Comparison of ENCODE assay signal across 8 mouse cellular contexts in the genomic region with DNA sequence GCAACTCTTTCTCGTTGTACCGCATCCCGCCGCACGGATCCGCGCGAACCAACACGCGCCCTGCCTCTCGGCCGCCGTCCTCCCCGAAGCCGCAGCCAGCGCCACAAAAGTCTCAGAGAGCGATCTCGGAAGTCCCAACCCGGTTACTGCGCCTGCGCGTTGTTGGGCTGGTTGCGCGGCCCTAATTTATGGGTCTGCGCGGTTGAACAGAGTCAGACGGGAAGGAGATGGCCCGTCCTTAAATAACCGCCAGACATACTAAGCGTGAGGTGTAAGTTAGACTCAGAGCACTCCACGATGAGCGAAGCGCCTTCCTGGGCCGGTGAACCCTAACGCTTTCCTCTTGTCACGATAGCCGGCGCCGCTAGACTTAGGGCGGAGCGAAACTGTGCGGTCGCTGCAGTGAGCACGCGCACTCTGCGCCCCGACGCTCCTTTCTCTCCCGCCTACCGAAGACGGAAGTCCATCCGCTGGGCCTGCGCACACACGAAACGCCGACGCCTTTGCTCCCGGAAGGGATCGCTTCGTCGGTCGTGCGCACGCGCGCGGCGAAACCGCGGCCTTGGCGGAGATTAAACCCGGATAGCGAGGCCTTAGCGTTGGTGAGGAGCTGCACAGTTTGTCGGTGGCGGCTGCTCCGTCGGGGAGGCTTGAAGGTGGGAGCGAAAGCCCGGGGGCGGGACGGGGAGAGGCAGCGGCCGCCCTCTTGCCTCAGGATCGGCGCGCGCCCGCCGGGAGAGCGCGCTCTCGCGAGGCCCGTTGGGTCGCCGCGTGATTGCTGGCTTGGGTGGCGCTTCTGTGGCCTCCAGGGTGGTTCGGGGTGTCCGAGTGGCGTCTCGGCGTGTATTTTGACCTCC. TPM values are rescaled to one million over a fixed set of nuclear protein-coding genes. Genes with fewer than 3 reads are reported as not detected.
A peak's percentile ranks its signal among the peaks of the same experiment; 100 is the strongest.
DNase-seq lines count a peak whose midpoint lies in the region; ATAC-seq lines count a peak whose summit lies in the region.

Gene Sf3a2, plus strand, starts transcription at position 49 of the 857 bp plus-strand sequence.
Gene Plekhj1, minus strand, starts transcription at position 477 of the 857 bp plus-strand sequence.

- intact Hi-C loops in gastrocnemius, postnatal 14 days (cut with DNase I; ENCODE audit: low total_unique reads) = no loop called here
- intact Hi-C loops in left cerebral cortex, postnatal 10 days (cut with DNase I) = no loop called here

- peak; percentile 94 for ATAC-seq in inflammation-experienced regulatory T-cells, adult 6 months
- ATAC-seq in megakaryocyte-erythroid progenitor cell, adult 5-6 weeks (replicated peaks; ENCODE audit: low FRiP score, low TSS enrichment, poor library complexity, severe bottlenecking) = peak; percentile 81

- DNase-seq in adrenal gland, adult (ENCODE audit: inconsistent age in 2 of 2, low spot score in 1 of 2) = peak; percentile 97 to 99
- peak; percentile 97 for DNase-seq in embryo, embryonic 10.5 days (ENCODE audit: low spot score)
- DNase-seq in gastrocnemius, postnatal 14 days = peak; percentile 95
- peak; percentile 92 to 97 for DNase-seq in left cerebral cortex, postnatal 10 days (ENCODE audit: extremely low spot score in 1 of 2, low spot score in 2 of 2)
- peak; percentile 95 for DNase-seq in right cerebral cortex, postnatal 25 days
- peak; percentile 93 for DNase-seq in urinary bladder, postnatal 4 days (ENCODE audit: low spot score in 2 of 2)

RNA-seq across cellular contexts. Expression of gene Sf3a2, which starts in this region (rescaled TPM):
- total RNA-seq in gastrocnemius, postnatal 14 days (2021) = 10 to 100 TPM; 23.6 to 30.0 TPM
- 10 to 100 TPM; 12.1 to 22.6 (median 17.8) TPM for polyA plus RNA-seq in inflammation-experienced regulatory T-cells, adult 6 months (2017; shearing (Covaris generic))
- 10 to 100 TPM; 39.7 to 43.1 TPM for total RNA-seq in left cerebral cortex, postnatal 10 days (2021)
- total RNA-seq in megakaryocyte-erythroid progenitor cell, adult 5-6 weeks (2014; fragmentation: Nextera tagmentation) = 97.7 and 118 TPM in 2 replicates
- 24.1 and 27.1 TPM in 2 replicates for total RNA-seq in megakaryocyte-erythroid progenitor cell, adult 5-6 weeks (2017)

RNA-seq across cellular contexts. Expression of gene Plekhj1, which starts in this region (rescaled TPM):
- total RNA-seq in gastrocnemius, postnatal 14 days (2021) = 10 to 100 TPM; 21.4 to 23.1 TPM
- polyA plus RNA-seq in inflammation-experienced regulatory T-cells, adult 6 months (2017; shearing (Covaris generic)) = 100 to 1,000 TPM; 127 to 149 (median 146) TPM
- 10 to 100 TPM; 57.0 to 62.1 TPM for total RNA-seq in left cerebral cortex, postnatal 10 days (2021)
- total RNA-seq in megakaryocyte-erythroid progenitor cell, adult 5-6 weeks (2014; fragmentation: Nextera tagmentation) = 114 and 155 TPM in 2 replicates
- total RNA-seq in megakaryocyte-erythroid progenitor cell, adult 5-6 weeks (2017) = 41.1 and 51.5 TPM in 2 replicates

Comparison
In these comparisons a context has a peak if more than half of its experiments do, and no peak if none do; other contexts are left out.
1. Peak in every context shown above with its lines: DNase-seq and ATAC-seq.